Mouse (Mus musculus) urinary bladder, adult 18-20 months (tissue): ENCODE measurements around the gene Rapgefl1.
"Not testable (repeated sequence)": the region's sequence is repeated elsewhere in the genome, so short reads cannot be mapped to it uniquely, and the experiment has no call there.

ENCODE experiments used
- DNase-seq, 2 experiments: peaks; one replicate each; pipeline ENCODE4 v3.0.0; 2022; ENCODE audit warnings: low spot score in 2 of 2, mixed read lengths in 2 of 2

The Rapgefl1 gene

DNA sequence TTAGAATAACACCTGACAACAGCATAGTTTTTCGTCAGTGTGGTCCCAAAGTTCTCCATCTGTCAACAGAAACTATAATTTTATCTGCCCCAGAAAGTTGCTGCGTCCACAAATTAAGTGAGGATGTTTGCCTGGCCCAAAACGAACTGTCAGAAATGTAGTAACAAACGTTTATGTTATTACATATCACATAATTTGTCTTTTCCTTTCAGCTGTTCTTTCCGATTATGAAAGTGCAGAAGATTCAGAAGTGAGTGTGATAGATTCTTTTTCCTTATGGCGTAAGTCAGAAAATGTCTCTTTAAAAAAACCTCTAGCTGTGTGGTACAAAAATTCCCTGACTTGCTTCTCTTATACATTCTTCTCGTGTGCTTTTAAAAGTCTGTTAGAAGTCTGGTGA lies 25.9 kb upstream of the Rapgefl1 start:
- DNase-seq = no peak

DNA sequence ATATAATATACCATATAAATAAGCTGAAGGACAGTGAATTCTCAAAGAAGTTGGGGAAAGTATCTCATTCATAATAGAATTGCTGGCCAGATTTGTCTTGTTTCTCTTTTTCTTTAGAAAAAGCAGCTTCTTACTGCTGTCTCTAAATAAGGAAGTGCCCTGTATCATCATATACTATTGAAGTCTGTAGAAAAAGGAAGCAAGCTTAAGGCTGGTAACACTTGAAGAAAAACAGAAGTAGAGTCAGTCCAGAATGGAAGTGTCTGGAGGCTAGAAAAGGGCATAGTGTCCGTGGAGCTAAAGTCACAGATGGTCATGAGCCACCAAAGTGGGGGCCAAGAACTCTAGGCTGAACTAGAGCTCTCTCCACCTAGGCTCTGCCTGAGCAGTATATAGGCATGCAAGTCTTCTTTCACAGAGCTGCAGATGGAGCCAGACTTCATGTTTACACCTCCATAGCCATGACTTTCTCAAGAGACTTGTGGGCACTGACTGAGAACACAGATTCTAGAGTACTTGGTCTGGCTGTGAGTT lies 19.8 kb upstream of the Rapgefl1 start:
- DNase-seq = no peak

GRCm38 (mm10) chr11:98820968-98821367 lies 15.6 kb upstream of the Rapgefl1 start:
- DNase-seq = no peak

- not testable (repeated sequence) for DNase-seq
Observed at GRCm38 (mm10) chr11:98826071-98826470, 10.5 kb upstream of the Rapgefl1 start.

- DNase-seq = no peak
Observed at GRCm38 (mm10) chr11:98827877-98828276, 8.7 kb upstream of the Rapgefl1 start.

- no peak for DNase-seq
Observed at GRCm38 (mm10) chr11:98829091-98829775, 7.4 kb upstream of the Rapgefl1 start.

DNA sequence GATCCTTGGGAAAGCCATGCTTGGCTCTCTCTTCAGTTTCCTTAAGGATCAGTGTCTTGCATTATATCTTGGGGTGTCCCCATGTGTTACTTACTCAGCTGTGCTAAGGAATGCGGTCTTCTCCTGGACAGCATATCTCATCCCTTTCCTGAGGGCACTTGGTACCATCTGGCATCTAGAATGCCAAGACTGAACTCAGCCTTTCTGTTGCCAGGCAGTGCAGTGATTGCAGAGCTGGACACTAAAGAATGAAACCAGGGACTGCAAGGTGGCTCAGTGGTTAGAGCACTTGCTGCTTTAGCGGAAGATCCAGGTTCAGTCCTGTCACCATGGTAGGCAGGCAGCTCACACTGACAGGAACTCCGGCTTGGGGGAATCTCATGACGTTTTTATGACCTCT lies 6.7 kb upstream of the Rapgefl1 start:
- no peak for DNase-seq

GRCm38 (mm10) chr11:98835296-98835695 lies 1.3 kb upstream of the Rapgefl1 start:
- DNase-seq = no peak

DNA sequence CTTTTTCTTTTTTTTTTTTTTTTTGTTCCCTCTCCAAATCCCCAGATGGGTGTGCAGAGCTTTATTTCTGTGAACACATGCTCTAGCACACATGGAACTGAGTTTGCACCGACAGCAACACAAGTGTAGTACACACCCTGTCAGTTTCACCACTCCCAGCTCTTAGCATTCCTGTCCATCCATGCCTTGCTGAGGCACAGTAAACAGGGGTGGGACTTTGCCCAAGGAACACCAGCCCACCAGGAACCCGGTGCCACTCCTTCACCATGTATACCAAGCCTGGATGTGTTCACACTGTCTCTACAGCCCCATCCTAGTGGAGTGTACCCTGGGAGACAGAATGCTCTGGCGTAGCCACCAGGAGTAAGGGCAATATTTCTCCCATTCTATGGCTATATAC lies 860 bp upstream of the Rapgefl1 start:
- no peak for DNase-seq

DNA sequence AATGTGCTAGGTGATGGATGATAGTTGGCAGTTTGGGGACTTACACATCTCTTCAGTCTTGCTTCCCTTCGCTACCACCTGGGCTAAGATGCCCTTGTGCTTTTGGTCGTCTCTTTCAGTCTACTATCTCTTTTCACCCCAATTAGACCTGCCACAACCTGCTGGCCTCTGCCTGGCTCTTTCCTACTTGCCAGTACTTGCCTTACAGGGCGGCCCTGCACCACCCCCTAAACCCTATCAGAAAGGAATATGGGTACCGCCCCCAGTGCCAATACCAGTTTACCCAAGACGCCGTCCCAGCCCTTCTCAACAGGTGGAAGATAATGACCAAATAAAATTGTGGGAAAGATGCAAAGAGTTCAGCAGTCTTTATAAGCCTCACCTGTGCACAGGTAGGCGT lies 457 bp upstream of the Rapgefl1 start:
- DNase-seq = peak; percentile 65 to 70

DNA sequence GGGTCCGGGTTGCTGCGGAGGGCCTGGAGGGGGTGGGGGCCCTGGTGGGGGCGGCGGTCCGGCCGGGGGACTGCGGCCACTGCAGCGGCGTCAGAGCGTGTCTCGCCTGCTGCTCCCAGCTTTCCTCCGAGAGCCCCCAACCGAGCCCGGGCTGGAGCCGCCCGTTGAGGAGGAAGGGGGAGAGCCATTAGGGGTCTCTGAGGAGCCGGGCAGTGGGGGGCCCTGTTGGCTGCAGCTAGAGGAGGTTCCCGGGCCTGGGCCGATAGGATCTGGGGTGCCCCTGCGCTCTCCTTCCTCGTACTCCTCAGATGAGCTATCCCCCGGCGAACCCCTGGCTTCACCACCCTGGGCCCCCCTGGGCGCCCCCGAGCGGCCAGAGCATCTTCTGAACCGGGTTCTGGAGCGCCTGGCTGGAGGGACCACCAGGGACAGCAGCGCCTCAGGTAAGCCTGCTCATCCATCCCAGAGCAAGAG lies 683 bp downstream of the Rapgefl1 start:
- no peak for DNase-seq

GRCm38 (mm10) chr11:98837917-98838316 lies 1.3 kb downstream of the Rapgefl1 start:
- DNase-seq = no peak

- DNase-seq = no peak
Observed at GRCm38 (mm10) chr11:98838512-98838911, 1.9 kb downstream of the Rapgefl1 start.

- DNase-seq = peak; percentile 65 to 87
Observed at GRCm38 (mm10) chr11:98839402-98839801, 2.8 kb downstream of the Rapgefl1 start.

- DNase-seq = peak in 1 of 2 experiments; percentile 48
Observed at GRCm38 (mm10) chr11:98839897-98840296, 3.3 kb downstream of the Rapgefl1 start.

DNA sequence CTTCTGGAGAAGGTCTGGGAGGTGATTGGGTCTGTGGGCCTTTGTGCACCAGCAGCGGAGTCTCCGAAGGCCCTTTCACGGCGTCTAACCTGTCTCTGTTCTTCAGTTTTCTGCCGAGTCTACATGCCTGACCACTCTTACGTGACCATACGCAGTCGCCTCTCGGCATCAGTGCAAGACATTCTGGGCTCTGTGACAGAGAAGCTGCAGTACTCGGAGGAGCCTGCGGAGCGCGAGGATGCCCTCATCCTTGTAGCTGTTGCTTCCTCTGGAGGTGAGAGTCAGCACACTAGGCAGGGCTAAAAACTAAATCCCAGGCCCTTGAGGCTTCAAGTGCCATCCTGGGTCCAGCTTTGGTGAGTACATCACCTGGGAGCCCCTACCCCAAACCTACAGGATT lies 9.4 kb downstream of the Rapgefl1 start:
- no peak for DNase-seq

DNA sequence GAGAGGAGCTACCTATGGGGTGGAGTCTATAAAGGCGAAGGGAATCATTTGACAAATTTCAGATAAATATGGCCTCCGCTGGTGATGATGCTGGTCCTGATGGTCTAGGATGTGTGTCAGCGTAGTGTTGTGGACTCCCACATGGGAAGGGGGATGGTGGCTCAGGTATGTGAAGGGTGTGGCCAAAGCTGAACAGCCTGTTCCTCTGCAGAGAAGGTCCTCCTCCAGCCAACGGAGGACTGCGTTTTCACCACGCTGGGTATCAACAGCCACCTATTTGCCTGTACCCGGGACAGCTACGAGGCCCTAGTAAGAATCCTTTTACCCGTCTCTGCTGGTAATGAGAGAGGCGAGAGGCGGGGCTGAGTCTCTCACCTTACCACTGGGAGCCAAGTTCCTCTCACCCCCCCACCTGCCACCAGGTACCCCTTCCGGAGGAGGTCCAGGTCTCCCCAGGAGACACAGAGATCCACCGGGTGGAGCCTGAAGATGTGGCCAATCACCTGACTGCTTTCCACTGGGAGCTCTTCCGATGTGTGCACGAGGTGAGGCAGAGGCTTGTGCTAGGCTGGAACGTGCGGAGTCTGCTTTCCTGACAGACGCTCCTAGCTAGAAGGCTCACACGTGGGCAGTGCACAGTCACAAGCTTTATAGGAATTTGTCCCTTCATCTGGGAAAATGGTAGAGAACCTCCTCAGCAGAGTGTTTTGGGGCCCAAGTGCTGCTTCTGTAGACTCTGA lies 10.4 kb downstream of the Rapgefl1 start:
- no peak for DNase-seq

DNA sequence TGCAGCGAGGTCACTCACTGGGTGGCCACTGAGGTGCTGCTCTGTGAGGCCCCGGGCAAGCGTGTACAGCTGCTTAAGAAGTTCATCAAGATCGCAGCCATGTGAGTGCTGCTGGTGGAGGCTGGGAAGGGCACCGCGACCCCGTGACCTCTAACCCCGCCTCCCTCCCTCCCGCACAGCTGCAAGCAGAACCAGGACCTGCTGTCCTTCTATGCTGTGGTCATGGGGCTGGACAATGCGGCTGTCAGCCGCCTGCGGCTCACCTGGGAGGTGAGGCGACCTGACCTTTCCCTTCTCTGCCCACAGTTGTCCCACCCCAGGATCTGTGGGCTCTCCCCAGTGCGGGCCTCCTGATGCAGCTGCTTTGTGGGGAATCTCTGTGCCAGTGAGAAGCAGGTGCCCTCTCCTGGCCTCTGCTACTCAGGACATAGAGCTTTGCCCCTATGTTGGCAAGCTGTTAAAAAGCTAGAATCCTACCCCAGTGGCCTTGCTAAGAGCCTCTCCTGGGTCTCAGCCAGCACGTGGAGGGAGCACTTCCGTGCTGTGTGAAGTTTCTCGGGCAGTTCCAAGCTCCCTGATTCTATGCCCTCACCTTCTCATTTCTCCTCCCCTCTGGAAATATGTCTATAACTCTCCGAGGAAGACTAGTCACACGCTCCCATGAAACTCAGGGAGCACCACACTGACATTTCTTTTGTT lies 12.8 kb downstream of the Rapgefl1 start:
- DNase-seq = no peak

GRCm38 (mm10) chr11:98850100-98851093 lies 13.8 kb downstream of the Rapgefl1 start:
- DNase-seq = no peak

DNA sequence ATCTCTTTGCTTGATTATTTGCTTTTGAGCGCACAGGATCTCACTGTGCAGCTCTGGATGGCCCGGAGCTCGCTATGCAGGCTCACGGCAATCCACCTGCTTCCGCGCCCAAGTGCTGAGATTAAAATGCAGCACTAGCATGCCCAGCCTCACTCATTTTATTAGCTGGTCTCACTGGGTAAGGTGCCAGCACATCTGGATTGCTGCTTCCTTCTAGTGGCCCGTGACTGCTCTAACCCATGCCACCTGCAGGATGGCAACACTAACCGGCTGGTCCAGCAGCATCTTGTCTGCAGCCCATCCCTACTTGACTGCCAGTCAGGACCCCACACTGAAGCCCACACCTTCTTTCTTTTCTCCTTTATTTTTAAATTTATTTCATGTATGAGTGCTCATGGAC lies 17.5 kb downstream of the Rapgefl1 start:
- no peak for DNase-seq

DNA sequence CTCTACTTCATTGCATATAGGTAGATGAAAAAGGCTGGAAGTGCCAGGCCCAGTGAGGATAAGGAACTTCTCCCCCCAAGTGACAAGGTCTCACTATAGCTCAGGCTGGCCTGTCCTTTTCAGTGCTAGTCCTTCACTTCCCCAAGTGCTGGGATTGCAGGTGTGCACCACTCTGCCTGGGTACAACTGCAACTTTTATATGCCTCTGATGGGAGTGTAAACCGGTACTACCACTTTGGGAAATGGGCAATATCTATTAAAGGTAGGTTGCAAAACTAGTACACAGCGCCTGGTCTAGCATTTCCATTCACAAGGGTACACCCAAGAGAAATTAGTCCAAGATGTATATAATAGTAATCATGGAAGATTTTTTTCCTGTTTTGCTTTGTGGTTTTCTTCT lies 18.1 kb downstream of the Rapgefl1 start:
- no peak for DNase-seq
